Mouse (Mus musculus) brain, embryonic 18.5 days (tissue): Measurements from ENCODE around the gene Prss47.

ENCODE experiments used
- DNase-seq: peaks from one replicate; pipeline ENCODE4 v3.0.0-alpha.2; 2012; ENCODE audit warnings: low read depth, low spot score

Gene Prss47

GRCm38 (mm10) chr13:65052660-65053059 is at the start of gene Prss47:
Gene Prss47 (minus strand): TSS chr13:65052760.
- DNase-seq, result no peak

GRCm38 (mm10) chr13:65101232-65101631 is 48.7 kb upstream of the Prss47 start:
- no peak for DNase-seq

- DNase-seq, result no peak
Observed at GRCm38 (mm10) chr13:65100678-65101077, 48.1 kb upstream of the Prss47 start.

- no peak for DNase-seq
Observed at GRCm38 (mm10) chr13:65097018-65097417, 44.5 kb upstream of the Prss47 start.

DNA sequence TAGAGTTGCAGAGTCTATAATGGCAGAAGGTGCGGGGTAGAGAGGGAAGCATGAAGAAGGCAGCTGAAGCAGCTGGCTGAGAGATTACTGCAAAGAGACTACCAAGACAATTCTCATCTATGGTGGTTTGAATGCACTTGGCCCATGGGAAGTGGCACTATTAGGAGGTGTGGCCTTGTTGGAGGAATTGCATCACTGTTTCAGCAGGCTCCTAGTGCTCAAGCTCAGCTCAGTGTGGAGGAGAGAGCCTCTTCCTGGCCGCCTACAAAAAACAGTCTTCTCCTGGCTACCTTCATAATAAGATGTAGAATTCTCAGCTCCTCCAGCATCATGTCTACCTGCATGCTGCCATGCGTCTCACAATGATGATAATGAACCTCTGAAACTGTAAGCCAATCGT is 43.4 kb upstream of the Prss47 start:
- DNase-seq, result no peak

DNA sequence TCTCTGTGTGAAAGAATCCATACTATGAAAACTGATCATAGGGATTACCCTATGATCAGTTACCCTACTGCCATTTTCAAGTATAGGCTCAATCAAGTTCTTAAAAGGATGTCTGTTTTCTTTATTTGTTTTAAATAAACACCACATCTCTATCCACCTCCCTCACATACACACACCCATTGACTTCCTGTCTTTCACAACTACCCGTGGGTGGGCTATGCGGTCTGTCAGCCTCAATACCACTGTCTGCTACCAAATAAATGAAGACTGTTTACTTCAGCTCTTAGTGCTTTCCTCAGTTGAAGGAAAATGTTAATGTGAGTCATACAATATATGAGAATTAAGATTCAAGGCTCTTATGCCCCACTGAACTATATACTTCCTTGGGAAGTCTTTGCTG is 17.4 kb upstream of the Prss47 start:
- no peak for DNase-seq

DNA sequence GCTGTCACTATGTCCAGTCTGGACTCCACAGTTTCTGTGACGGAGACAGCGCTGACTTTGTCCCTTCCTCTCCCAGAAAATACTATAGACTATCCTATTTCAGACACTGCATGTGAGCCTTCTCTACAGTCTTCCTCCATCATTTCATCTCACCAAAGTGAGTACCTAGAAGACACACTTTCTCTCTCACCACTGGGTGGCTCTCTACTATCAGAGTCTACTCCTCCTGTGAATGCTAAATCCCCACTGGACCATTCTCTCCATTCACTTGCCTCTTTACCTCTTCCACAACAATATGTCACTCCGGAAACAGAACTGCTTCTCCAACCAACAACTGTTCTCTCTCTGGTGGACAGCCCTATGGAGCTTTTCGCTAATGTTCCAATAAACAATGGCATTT is 17.5 kb downstream of the Prss47 start:
- DNase-seq, result no peak

- DNase-seq, result no peak
Observed at GRCm38 (mm10) chr13:65032758-65033157, 19.8 kb downstream of the Prss47 start, which contains the start of gene Spata31d1c. Gene Spata31d1c (plus strand): TSS chr13:65033058.

- DNase-seq, result no peak
Observed at GRCm38 (mm10) chr13:65011052-65011738, 41.4 kb downstream of the Prss47 start.

GRCm38 (mm10) chr13:65007971-65008370 is 44.6 kb downstream of the Prss47 start:
- DNase-seq, result no peak

DNA sequence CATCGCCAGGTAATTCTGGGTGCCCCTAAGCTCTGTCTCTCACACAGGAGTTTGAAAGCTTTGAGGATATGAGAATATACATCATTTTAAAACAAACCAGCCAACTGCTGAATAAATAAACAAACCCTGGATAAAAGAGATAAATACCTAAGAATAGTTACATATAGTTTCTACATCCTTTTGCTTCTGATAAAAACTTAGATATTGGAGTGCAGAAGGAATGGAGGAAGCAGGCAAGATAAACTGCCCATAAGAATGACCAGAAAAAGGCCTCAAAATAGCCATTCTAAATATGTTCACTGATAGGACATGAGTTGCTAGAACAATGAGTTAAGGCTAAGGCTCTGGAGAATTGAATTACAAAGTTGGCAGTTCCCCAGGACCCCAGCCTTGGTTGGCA is 45.8 kb downstream of the Prss47 start:
- no peak for DNase-seq

DNA sequence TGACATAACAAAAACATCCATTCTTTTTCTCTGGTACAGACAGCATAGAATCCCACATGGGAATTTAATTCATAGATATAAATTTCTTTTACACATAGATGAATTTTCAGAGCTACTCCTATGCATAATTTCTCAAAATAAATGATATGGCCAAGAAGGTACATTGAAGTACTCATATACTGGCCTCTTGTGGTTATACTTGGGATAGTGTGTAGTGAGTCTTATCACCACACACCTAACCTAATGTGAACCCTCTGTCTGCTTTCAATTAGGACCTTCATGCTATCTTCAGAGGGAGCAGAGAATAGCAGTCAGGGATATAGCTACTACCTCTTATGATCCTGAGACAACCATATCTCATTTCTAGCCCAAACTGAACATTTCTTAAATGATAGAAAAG is 47.1 kb downstream of the Prss47 start:
- no peak for DNase-seq
